Mouse (Mus musculus) left cerebral cortex, adult 11 months (tissue): ENCODE data around the gene Srrd.

Experiments
- DNase-seq: peaks from one replicate; pipeline ENCODE4 v3.0.0; 2022; ENCODE audit warnings: low spot score

The Srrd gene

GRCm38 (mm10) chr5:112317328-112317727 lies 25.5 kb downstream of the Srrd start:
- no peak for DNase-seq

- DNase-seq, result no peak
Observed at GRCm38 (mm10) chr5:112316468-112316867, 26.4 kb downstream of the Srrd start.

GRCm38 (mm10) chr5:112313222-112313885 lies 29.5 kb downstream of the Srrd start:
- DNase-seq, result no peak

- DNase-seq, result no peak
Observed at GRCm38 (mm10) chr5:112305842-112306241, 37.0 kb downstream of the Srrd start.

- no peak for DNase-seq
Observed at GRCm38 (mm10) chr5:112302310-112302709, 40.5 kb downstream of the Srrd start.

GRCm38 (mm10) chr5:112301694-112302093 lies 41.1 kb downstream of the Srrd start:
- DNase-seq, result no peak

- DNase-seq, result no peak
Observed at GRCm38 (mm10) chr5:112300721-112301308, 42.0 kb downstream of the Srrd start.

GRCm38 (mm10) chr5:112300112-112300511 lies 42.7 kb downstream of the Srrd start:
- no peak for DNase-seq

- DNase-seq, result no peak
Observed at GRCm38 (mm10) chr5:112299399-112299798, 43.4 kb downstream of the Srrd start.

- DNase-seq, result no peak
Observed at GRCm38 (mm10) chr5:112298226-112298988, 44.4 kb downstream of the Srrd start.

- DNase-seq, result no peak
Observed at GRCm38 (mm10) chr5:112297257-112297656, 45.6 kb downstream of the Srrd start.

- no peak for DNase-seq
Observed at GRCm38 (mm10) chr5:112296404-112297181, 46.2 kb downstream of the Srrd start.

- no peak for DNase-seq
Observed at GRCm38 (mm10) chr5:112295564-112295963, 47.3 kb downstream of the Srrd start.

GRCm38 (mm10) chr5:112295162-112295561 lies 47.7 kb downstream of the Srrd start:
- no peak for DNase-seq

GRCm38 (mm10) chr5:112294696-112295095 lies 48.1 kb downstream of the Srrd start:
- DNase-seq, result no peak

GRCm38 (mm10) chr5:112293800-112294199 lies 49.0 kb downstream of the Srrd start:
- DNase-seq, result no peak

- DNase-seq, result no peak
Observed at GRCm38 (mm10) chr5:112292343-112292980, 50.4 kb downstream of the Srrd start.

- no peak for DNase-seq
Observed at GRCm38 (mm10) chr5:112291866-112292265, 51.0 kb downstream of the Srrd start.

- DNase-seq, result no peak
Observed at GRCm38 (mm10) chr5:112290536-112290880, 52.3 kb downstream of the Srrd start.

GRCm38 (mm10) chr5:112289819-112290535 lies 52.9 kb downstream of the Srrd start:
- no peak for DNase-seq

GRCm38 (mm10) chr5:112289236-112289635 lies 53.6 kb downstream of the Srrd start:
- no peak for DNase-seq
